Comparison of ENCODE assay signal across 26 mouse cellular contexts in the genomic region with DNA sequence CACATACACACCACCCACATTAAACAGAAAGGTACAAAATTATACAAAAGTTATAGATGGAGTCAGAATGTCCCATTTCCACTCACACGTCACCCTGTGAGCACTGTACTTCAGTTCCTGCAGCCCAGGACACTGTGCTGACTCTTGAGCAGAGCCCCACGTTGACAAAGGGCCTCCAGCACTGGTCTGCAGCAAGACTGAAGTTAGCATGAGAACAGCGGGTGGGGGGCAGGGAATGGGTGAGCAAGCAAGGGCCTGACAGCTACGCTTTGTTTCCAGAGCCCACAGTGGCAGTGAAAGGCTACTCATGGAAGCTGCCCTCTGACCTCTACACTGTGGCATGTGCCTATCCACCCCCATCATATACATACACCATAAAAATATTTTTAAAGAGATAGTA. TPM values are rescaled to one million over a fixed set of nuclear protein-coding genes. Genes with fewer than 3 reads are reported as not detected.
DNase-seq lines count a peak whose midpoint lies in the region; ATAC-seq lines count a peak whose summit lies in the region.
"Had no signal": no experiment of that assay in that cellular context is flagged by ENCODE, and none has a peak within 500 bp of the region (broad histone marks: within the 10 kb centered on the region; RNA-seq: fewer than 3 reads in every experiment).

No protein-coding gene starts in this region.

- peak overlapping the region; percentile 57 for H3K27ac ChIP-seq in forebrain, embryonic 10.5 days
- H3K27ac ChIP-seq in forebrain, embryonic 15.5 days (replicated peaks): no peak overlapping the region
- no peak overlapping the region for H3K27ac ChIP-seq in midbrain, embryonic 11.5 days (ENCODE audit: low read depth, low read length)
- no peak overlapping the region for H3K27ac ChIP-seq in midbrain, embryonic 15.5 days
- H3K27ac ChIP-seq: forebrain, embryonic 12.5 days; hindbrain, embryonic 12.5 days; kidney, postnatal 0 days; limb, embryonic 12.5 days; liver, embryonic 15.5 days; midbrain, embryonic 13.5 days; neural tube, embryonic 12.5 days; stomach, embryonic 15.5 days had no signal

- no peak for ATAC-seq in forebrain, embryonic 15.5 days (replicated peaks)
- ATAC-seq in midbrain, embryonic 11.5 days (ENCODE audit: low FRiP score): no peak
- no peak for ATAC-seq in midbrain, embryonic 15.5 days (replicated peaks)
- ATAC-seq: midbrain, embryonic 13.5 days had no signal

- H3K36me3 ChIP-seq in forebrain, embryonic 10.5 days (replicated peaks): no peaks in the 10 kb centered on the region
- no peaks in the 10 kb centered on the region for H3K36me3 ChIP-seq in forebrain, embryonic 15.5 days
- no peaks in the 10 kb centered on the region for H3K36me3 ChIP-seq in midbrain, embryonic 11.5 days (ENCODE audit: control insufficient read depth, insufficient read depth, low read length)
- no peaks in the 10 kb centered on the region for H3K36me3 ChIP-seq in midbrain, embryonic 15.5 days (replicated peaks)
- H3K36me3 ChIP-seq: forebrain, embryonic 12.5 days; limb, embryonic 12.5 days; liver, embryonic 15.5 days; stomach, embryonic 15.5 days had no signal

- H3K4me2 ChIP-seq in forebrain, embryonic 15.5 days (replicated peaks): no peak overlapping the region
- H3K4me2 ChIP-seq in midbrain, embryonic 11.5 days: no peak overlapping the region
- no peak overlapping the region for H3K4me2 ChIP-seq in midbrain, embryonic 15.5 days
- H3K4me2 ChIP-seq: forebrain, embryonic 12.5 days; hindbrain, embryonic 12.5 days; limb, embryonic 12.5 days; liver, embryonic 15.5 days; lung, embryonic 14.5 days; midbrain, embryonic 13.5 days; neural tube, embryonic 12.5 days; stomach, embryonic 15.5 days had no signal

- no peaks in the 10 kb centered on the region; the same call in 1 of the 2 replicates for H3K9me3 ChIP-seq in forebrain, embryonic 10.5 days
- H3K9me3 ChIP-seq in forebrain, embryonic 15.5 days: no peaks in the 10 kb centered on the region
- no peaks in the 10 kb centered on the region for H3K9me3 ChIP-seq in midbrain, embryonic 11.5 days (ENCODE audit: control insufficient read depth, low read length)
- H3K9me3 ChIP-seq in midbrain, embryonic 15.5 days: no peaks in the 10 kb centered on the region
- H3K9me3 ChIP-seq: forebrain, embryonic 12.5 days; hindbrain, embryonic 12.5 days; liver, embryonic 15.5 days; midbrain, embryonic 13.5 days; stomach, embryonic 15.5 days had no signal

- DNase-seq in forebrain, embryonic 10.5 days (ENCODE audit: extremely low spot score, low spot score): no peak
- peak; percentile 85 for DNase-seq in midbrain, embryonic 11.5 days (ENCODE audit: low spot score, missing footprints)
- DNase-seq in embryo, embryonic 9.5 days (ENCODE audit: extremely low spot score): peak; percentile 12
- peak; percentile 46 for DNase-seq in retina, embryonic 14.5 days (ENCODE audit: low spot score)
- no peak for DNase-seq in urinary bladder, adult 2 months (ENCODE audit: low spot score)
- DNase-seq in frontal cortex, adult 2 months (ENCODE audit: extremely low spot score in 1 of 2, low spot score in 1 of 2): no peak
- DNase-seq: adrenal gland, postnatal 25 days; cerebellum, adult 11-12 months; cerebellum, postnatal 10 days; gastrocnemius, postnatal 14 days; heart, postnatal 14 days; kidney, adult 2 months; layer of hippocampus, postnatal 36 days; lung, embryonic 14.5 days; thymus, postnatal 14 days had no signal

- H3K27me3 ChIP-seq in forebrain, embryonic 10.5 days (ENCODE audit: poor library complexity, severe bottlenecking): no peaks in the 10 kb centered on the region
- no peaks in the 10 kb centered on the region for H3K27me3 ChIP-seq in forebrain, embryonic 15.5 days
- no peaks in the 10 kb centered on the region for H3K27me3 ChIP-seq in midbrain, embryonic 11.5 days (ENCODE audit: control insufficient read depth, insufficient read depth, low read length)
- H3K27me3 ChIP-seq in midbrain, embryonic 15.5 days (replicated peaks): no peaks in the 10 kb centered on the region
- H3K27me3 ChIP-seq: forebrain, embryonic 12.5 days; hindbrain, embryonic 12.5 days; limb, embryonic 12.5 days; liver, embryonic 15.5 days; midbrain, embryonic 13.5 days; neural tube, embryonic 12.5 days; stomach, embryonic 15.5 days had no signal

- H3K9ac ChIP-seq in forebrain, embryonic 15.5 days (replicated peaks): no peak overlapping the region
- no peak overlapping the region for H3K9ac ChIP-seq in midbrain, embryonic 11.5 days (ENCODE audit: low read length)
- no peak overlapping the region for H3K9ac ChIP-seq in midbrain, embryonic 15.5 days
- H3K9ac ChIP-seq: forebrain, embryonic 12.5 days; hindbrain, embryonic 12.5 days; limb, embryonic 12.5 days; liver, embryonic 15.5 days; lung, embryonic 14.5 days; midbrain, embryonic 13.5 days; neural tube, embryonic 12.5 days; stomach, embryonic 15.5 days had no signal

- H3K4me3 ChIP-seq in forebrain, embryonic 10.5 days: no peak overlapping the region
- no peak overlapping the region for H3K4me3 ChIP-seq in forebrain, embryonic 15.5 days
- H3K4me3 ChIP-seq in midbrain, embryonic 11.5 days (ENCODE audit: low read depth, low read length): no peak overlapping the region
- no peak overlapping the region for H3K4me3 ChIP-seq in midbrain, embryonic 15.5 days
- H3K4me3 ChIP-seq: erythroblast, embryonic 14.5 days; forebrain, embryonic 12.5 days; hindbrain, embryonic 12.5 days; limb, embryonic 12.5 days; liver, embryonic 15.5 days; midbrain, embryonic 13.5 days; neural tube, embryonic 12.5 days; stomach, embryonic 15.5 days had no signal

- 29% methylated on average over 4 of the region's 4 CpGs for WGBS in forebrain, embryonic 10.5 days
- WGBS in forebrain, embryonic 15.5 days: 29% methylated on average over 4 of the region's 4 CpGs
- 24% methylated on average over 4 of the region's 4 CpGs for WGBS in midbrain, embryonic 11.5 days
- 31% methylated on average over 4 of the region's 4 CpGs for WGBS in midbrain, embryonic 15.5 days

- peaks cover 13% of the 10 kb centered on the region for H3K4me1 ChIP-seq in forebrain, embryonic 10.5 days
- H3K4me1 ChIP-seq in forebrain, embryonic 15.5 days: peaks cover 14% of the 10 kb centered on the region
- peaks cover 3% of the 10 kb centered on the region for H3K4me1 ChIP-seq in midbrain, embryonic 11.5 days (ENCODE audit: control insufficient read depth, insufficient read depth, low read length)
- no peaks in the 10 kb centered on the region; the same call in 1 of the 2 replicates for H3K4me1 ChIP-seq in midbrain, embryonic 15.5 days
- H3K4me1 ChIP-seq: limb, embryonic 12.5 days; liver, embryonic 15.5 days; stomach, embryonic 15.5 days had no signal

RNA-seq across cellular contexts. Expression of gene Bsn, which starts 40.4 kb away (rescaled TPM):
- 0.82 and 1.2 TPM in 2 replicates for polyA plus RNA-seq in forebrain, embryonic 10.5 days (2016; fragmentation: Nextera tagmentation; extraction: Ambion mirVana)
- 7.3 and 7.9 TPM in 2 replicates for polyA plus RNA-seq in forebrain, embryonic 15.5 days (2015; fragmentation: Nextera tagmentation; extraction: Ambion mirVana)
- polyA plus RNA-seq in midbrain, embryonic 11.5 days (2014; fragmentation: Nextera tagmentation; extraction: Ambion mirVana): 2.4 TPM in 2 replicates
- 11.1 TPM in 2 replicates for polyA plus RNA-seq in midbrain, embryonic 15.5 days (2015; fragmentation: Nextera tagmentation; extraction: Ambion mirVana)
- polyA plus RNA-seq in urinary bladder, adult 2 months (2012; rRNA removed): 0.41 and 0.44 TPM in 2 replicates
- polyA plus RNA-seq in frontal cortex, adult 2 months (2012; rRNA removed): 95.0 and 100 TPM in 2 replicates

RNA-seq across cellular contexts. Expression of gene Apeh, which starts 55.4 kb away (rescaled TPM):
- polyA plus RNA-seq in forebrain, embryonic 10.5 days (2016; fragmentation: Nextera tagmentation; extraction: Ambion mirVana): 74.1 and 79.4 TPM in 2 replicates
- 42.3 and 50.5 TPM in 2 replicates for polyA plus RNA-seq in forebrain, embryonic 15.5 days (2015; fragmentation: Nextera tagmentation; extraction: Ambion mirVana)
- polyA plus RNA-seq in midbrain, embryonic 11.5 days (2014; fragmentation: Nextera tagmentation; extraction: Ambion mirVana): 53.0 and 67.3 TPM in 2 replicates
- 54.7 and 61.3 TPM in 2 replicates for polyA plus RNA-seq in midbrain, embryonic 15.5 days (2015; fragmentation: Nextera tagmentation; extraction: Ambion mirVana)
- polyA plus RNA-seq in urinary bladder, adult 2 months (2012; rRNA removed): 58.4 and 64.1 TPM in 2 replicates
- 32.7 and 32.9 TPM in 2 replicates for polyA plus RNA-seq in frontal cortex, adult 2 months (2012; rRNA removed)

Comparison
In these comparisons a context has a peak if more than half of its experiments do, and no peak if none do; other contexts are left out.
1. DNase-seq: peak in midbrain, embryonic 11.5 days (single experiment), embryo, embryonic 9.5 days (single experiment) and retina, embryonic 14.5 days (single experiment); none in forebrain, embryonic 10.5 days (single experiment), urinary bladder, adult 2 months (single experiment) and frontal cortex, adult 2 months (0 of 2).